Mouse (Mus musculus) small intestine, adult 2 months (tissue): Measurements from ENCODE around the gene Adgrg5.

Source experiments
- CTCF ChIP-seq: fragments of 200-500 bp; IDR thresholded peaks from 2 replicates; pipeline ENCODE4 v1.5.1; 2012; ENCODE audit warnings: low read depth, mild to moderate bottlenecking, control low read depth, inconsistent platforms, low read length, moderate library complexity, mixed read lengths; ENCODE audit not compliant: insufficient replicate concordance, insufficient read length; ENCODE audit errors: extremely low read depth
- POLR2A ChIP-seq: fragments of 200-500 bp; IDR thresholded peaks from 2 replicates; pipeline ENCODE4 v1.6.1; 2012; ENCODE audit warnings: low read depth, mild to moderate bottlenecking, control low read depth, inconsistent platforms, low read length, moderate library complexity

- no peak for TF ChIP-seq POLR2A
- no peak for TF ChIP-seq CTCF
Measured at GRCm38 (mm10) chr8:94978593-94979319, 55.3 kb downstream of the Adgrg5 start.
